Mouse (Mus musculus) right cerebral cortex, postnatal 25 days (tissue): ENCODE measurements around the gene Tnip2.

Source experiments
- DNase-seq: peaks from one replicate; pipeline ENCODE4 v3.0.0; 2022

Gene Tnip2

DNA sequence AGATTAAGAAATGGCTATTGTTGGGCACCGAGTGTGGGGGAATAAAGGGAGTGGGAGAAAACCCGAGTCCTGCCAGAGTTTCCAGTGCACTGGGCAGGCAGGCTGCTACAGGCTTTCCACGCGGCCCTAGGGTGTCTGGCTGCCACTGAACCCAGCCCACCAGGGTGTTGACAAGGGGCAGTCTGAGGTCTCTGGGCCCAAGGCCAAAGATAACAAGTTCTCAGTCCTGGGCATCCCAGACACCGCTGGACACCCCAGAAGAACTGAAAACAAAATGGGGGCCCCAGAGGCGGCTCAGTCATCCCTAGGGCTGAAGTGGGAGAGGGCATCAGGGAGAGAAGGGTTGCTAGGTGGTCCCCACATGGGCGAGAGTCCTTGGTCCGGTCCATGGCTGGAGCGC lies 67.6 kb downstream of the Tnip2 start:
- DNase-seq = no peak
